Mouse (Mus musculus): Measurements from ENCODE around the gene Adam33.

- TF ChIP-seq CTCF (conservative IDR thresholded peaks at IDR 0.05; ENCODE audit: low read length) (no peak), NANOG (IDR thresholded peaks at IDR 0.05; ENCODE audit: borderline replicate concordance, low read length) (no peak), POU5F1 (IDR thresholded peaks at IDR 0.05; ENCODE audit: borderline replicate concordance, low read length) (no peak)
Measured at GRCm38 (mm10) chr2:131059781-131060540, 3.7 kb downstream of the Adam33 start.
